Mouse (Mus musculus): ENCODE measurements around the gene Ubac1.

- TF ChIP-seq CTCF (IDR thresholded peaks at IDR 0.05; ENCODE audit: low read depth, low read length): no peak
- no peak for TF ChIP-seq POLR2A (IDR thresholded peaks at IDR 0.05; ENCODE audit: extremely low read depth, insufficient read depth, low read length)
Measured at GRCm38 (mm10) chr2:26001136-26001535, 20.4 kb downstream of the Ubac1 start.

Measured in liver, adult 2 months (tissue).